Mouse (Mus musculus) hindbrain, embryonic 11.5 days (tissue): ENCODE measurements around the gene Cby1. TPM values are rescaled to one million over a fixed set of nuclear protein-coding genes. Genes with fewer than 3 reads are reported as not detected.
A peak's percentile ranks its signal among the peaks of the same experiment; 100 is the strongest.
"Not testable (repeated sequence)": the region's sequence is repeated elsewhere in the genome, so short reads cannot be mapped to it uniquely, and the experiment has no call there.

Experiments
- ATAC-seq: fragments of 200-750 bp; cut with Nextera tagmentation; 2 replicates; pipeline ENCODE4 v1.8.0; 2017; ENCODE audit warnings: mild to moderate bottlenecking, moderate TSS enrichment, moderate library complexity; ENCODE audit not compliant: low FRiP score
- DNase-seq: peaks from one replicate; pipeline ENCODE4 v3.0.0-alpha.2; 2015; ENCODE audit warnings: low spot score
- H3K27ac ChIP-seq: fragments of 300-500 bp; sonication (generic); 2 replicates; pipeline ENCODE4 v1.5.1; 2014; ENCODE audit warnings: mild to moderate bottlenecking, low read depth, low read length
- H3K27me3 ChIP-seq: fragments of 300-500 bp; sonication (generic); 2 replicates; pipeline ENCODE4 v1.6.1; 2014; ENCODE audit warnings: mild to moderate bottlenecking, low read length, moderate library complexity, mixed read lengths; ENCODE audit not compliant: control insufficient read depth, insufficient read depth
- H3K36me3 ChIP-seq: fragments of 300-500 bp; sonication (generic); 2 replicates; pipeline ENCODE4 v1.6.1; 2014; ENCODE audit warnings: mild to moderate bottlenecking, low read length, moderate library complexity, mixed read lengths; ENCODE audit not compliant: control insufficient read depth, insufficient read depth
- H3K4me1 ChIP-seq: fragments of 300-500 bp; sonication (generic); replicated peaks from 2 replicates; pipeline ENCODE4 v1.6.1; 2014; ENCODE audit warnings: low read length, mixed read lengths; ENCODE audit not compliant: control insufficient read depth, insufficient read depth
- H3K4me2 ChIP-seq: fragments of 300-500 bp; sonication (generic); replicated peaks from 2 replicates; pipeline ENCODE4 v1.6.1; 2014; ENCODE audit warnings: mild to moderate bottlenecking, low read depth, low read length
- H3K4me3 ChIP-seq: fragments of 300-500 bp; sonication (generic); 2 replicates; pipeline ENCODE4 v1.5.1; 2014; ENCODE audit warnings: low read depth, low read length
- H3K9ac ChIP-seq: fragments of 300-500 bp; sonication (generic); 2 replicates; pipeline ENCODE4 v1.6.1; 2014; ENCODE audit warnings: low read depth, low read length
- H3K9me3 ChIP-seq: fragments of 300-500 bp; sonication (generic); 2 replicates; pipeline ENCODE4 v1.6.1; 2016; ENCODE audit warnings: low read length; ENCODE audit not compliant: control insufficient read depth
- WGBS: fragments of 180-500 bp; shearing (Covaris S2); extraction: QIAGEN DNeasy Blood & Tissue Kit; methylation state at CpG from one replicate; pipeline ENCODE4 v1.1.7; 2014; 5-methylcytosine and 5-hydroxymethylcytosine counted together
- polyA plus RNA-seq: library from polyadenylated mRNA; unstranded; fragments of >200 nt; fragmentation: Nextera tagmentation; extraction: Ambion mirVana; gene quantifications from 2 replicates; pipeline ENCODE4 v1.2.1, GENCODE M21; 2014

The Cby1 gene
- polyA plus RNA-seq, 1 experiment from 2014 or later, result 76.1 TPM

DNA sequence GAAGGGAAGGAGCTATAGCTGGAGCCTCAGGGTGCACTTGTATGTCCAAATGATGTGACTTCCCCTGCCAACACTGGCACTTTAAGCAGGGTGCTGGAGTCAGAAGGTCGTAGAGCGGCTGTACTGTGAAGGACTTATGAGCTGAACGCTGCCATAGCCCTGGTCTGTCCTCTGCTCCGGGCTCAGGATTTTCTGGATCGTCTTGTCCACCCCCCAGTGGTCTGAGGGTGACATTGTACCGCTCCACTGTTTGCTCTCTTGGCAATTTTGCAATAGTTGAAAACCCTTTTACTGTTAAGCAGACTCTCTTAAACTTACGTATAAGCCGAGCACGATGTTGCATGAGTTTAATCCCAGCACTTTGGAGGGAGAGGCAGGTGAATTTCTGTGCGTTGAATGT is 10.2 kb downstream of the Cby1 start:
- H3K27ac ChIP-seq, result no peak overlapping the region
- H3K4me3 ChIP-seq, result no peak overlapping the region
- H3K4me2 ChIP-seq, result no peak overlapping the region
- no peak overlapping the region for H3K9ac ChIP-seq
- peaks cover 3% of the 10 kb centered on the region; the same call in 1 of the 2 replicates for H3K4me1 ChIP-seq
- 78% methylated on average over 10 of the region's 10 CpGs for WGBS
- DNase-seq, result no peak
- no peaks in the 10 kb centered on the region for H3K9me3 ChIP-seq
- ATAC-seq, result no peak
- H3K27me3 ChIP-seq, result no peaks in the 10 kb centered on the region
- H3K36me3 ChIP-seq, result no peaks in the 10 kb centered on the region

DNA sequence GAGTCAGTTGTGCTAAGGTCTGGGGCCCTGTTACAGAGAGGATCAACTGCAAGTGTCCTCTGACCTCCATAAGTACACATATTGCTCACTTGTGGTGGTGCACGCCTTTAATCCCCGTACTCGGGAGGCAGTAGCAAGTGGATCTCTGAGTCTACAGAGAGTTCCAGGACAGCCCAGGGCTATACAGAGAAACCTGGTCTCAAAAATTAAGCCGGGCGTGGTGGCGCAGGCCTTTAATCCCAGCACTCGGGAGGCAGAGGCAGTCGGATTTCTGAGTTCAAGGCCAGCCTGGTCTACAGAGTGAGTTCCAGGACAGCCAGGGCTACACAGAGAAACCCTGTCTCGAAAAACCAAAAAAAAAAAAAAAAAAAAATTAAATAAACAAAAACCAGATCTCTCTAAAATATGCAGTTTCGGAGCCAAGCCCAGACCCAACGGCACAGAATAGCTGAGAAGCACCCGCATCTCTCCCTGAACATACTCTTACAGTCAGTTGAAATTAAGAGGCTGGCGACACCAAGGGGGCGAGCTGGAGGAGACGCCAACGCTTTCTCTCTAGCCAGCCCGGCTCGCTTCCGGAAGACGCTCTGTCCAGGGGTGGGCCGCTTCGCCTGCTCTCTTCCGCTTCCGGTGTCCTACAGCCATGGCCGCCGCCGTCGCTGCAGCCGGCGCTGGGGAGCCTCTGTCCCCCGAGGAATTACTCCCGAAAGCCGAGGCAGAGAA is 11.4 kb downstream of the Cby1 start, which contains the start of gene Tomm22:
Tomm22 (plus strand) TSS at position 613 of the 723 bp plus-strand sequence.
- Histone ChIP-seq H3K4me1 (peaks cover 3% of the 10 kb centered on the region; the same call in 1 of the 2 replicates), H3K36me3 (peaks cover 5% of the 10 kb centered on the region; the same call in 1 of the 2 replicates), H3K4me3 (peak within 1 kb of the TSS; percentile 93), H3K27me3 (no peaks in the 10 kb centered on the region), H3K9me3 (no peaks in the 10 kb centered on the region), H3K27ac (no peak within 1 kb of the TSS), H3K9ac (peak within 1 kb of the TSS; percentile 83), H3K4me2 (peak within 1 kb of the TSS; percentile 74)
- ATAC-seq (peak; percentile 94), DNase-seq (peak; percentile 92)
- 20% methylated on average over 31 of the region's 33 CpGs for WGBS

DNA sequence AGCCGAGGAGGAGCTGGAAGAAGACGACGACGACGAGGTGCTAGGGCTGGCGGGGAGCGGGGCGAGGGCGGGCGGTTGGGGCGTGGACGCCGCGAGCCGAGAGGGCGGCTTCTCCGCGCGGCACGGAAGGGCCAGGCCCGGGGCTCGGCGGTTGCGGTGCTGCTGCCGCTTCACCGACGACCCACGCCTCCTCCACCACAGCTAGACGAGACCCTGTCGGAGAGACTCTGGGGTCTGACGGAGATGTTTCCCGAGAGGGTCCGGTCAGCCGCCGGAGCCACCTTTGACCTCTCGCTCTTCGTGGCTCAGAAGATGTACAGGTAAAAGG is 11.9 kb downstream of the Cby1 start:
- no peaks in the 10 kb centered on the region for H3K27me3 ChIP-seq
- WGBS, result under 1% methylated on average over 30 of the region's 37 CpGs
- no peak for DNase-seq
- peak overlapping the region; percentile 74 for H3K4me2 ChIP-seq
- peak overlapping the region; percentile 93 for H3K4me3 ChIP-seq
- peaks cover 3% of the 10 kb centered on the region; the same call in 1 of the 2 replicates for H3K4me1 ChIP-seq
- peak overlapping the region; percentile 83 for H3K9ac ChIP-seq
- no peaks in the 10 kb centered on the region for H3K9me3 ChIP-seq
- ATAC-seq, result peak; percentile 66
- H3K36me3 ChIP-seq, result peaks cover 5% of the 10 kb centered on the region; the same call in 1 of the 2 replicates
- no peak overlapping the region for H3K27ac ChIP-seq

DNA sequence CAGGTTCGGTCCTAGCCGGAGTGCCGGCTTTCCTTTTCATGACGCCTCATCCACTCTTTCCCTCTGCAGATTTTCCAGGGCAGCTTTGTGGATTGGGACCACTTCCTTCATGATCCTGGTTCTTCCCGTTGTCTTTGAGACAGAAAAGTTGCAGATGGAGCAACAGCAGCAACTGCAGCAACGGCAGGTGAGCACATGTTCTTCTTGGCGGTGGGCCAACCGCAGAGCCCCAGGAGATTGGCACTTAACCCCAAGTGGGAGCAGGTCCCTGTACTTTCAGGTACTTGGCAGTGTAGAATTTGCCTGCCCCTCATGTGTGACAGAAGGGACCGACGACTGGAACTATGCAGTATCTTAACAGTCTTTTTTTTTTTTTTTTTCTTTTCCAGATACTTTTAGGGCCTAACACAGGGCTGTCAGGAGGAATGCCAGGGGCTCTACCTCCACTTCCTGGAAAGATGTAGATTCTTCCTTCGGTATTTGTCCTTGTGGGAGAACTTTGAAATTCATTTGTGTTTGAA is 12.9 kb downstream of the Cby1 start:
- ATAC-seq, H3K9ac ChIP-seq, H3K27me3 ChIP-seq, H3K4me2 ChIP-seq, H3K36me3 ChIP-seq, H3K27ac ChIP-seq, H3K9me3 ChIP-seq, DNase-seq, H3K4me1 ChIP-seq: not testable (repeated sequence)
- WGBS, result 89% methylated on average over 11 of the region's 11 CpGs
- peak overlapping the region; percentile 8; the same call in 1 of the 2 replicates for H3K4me3 ChIP-seq

DNA sequence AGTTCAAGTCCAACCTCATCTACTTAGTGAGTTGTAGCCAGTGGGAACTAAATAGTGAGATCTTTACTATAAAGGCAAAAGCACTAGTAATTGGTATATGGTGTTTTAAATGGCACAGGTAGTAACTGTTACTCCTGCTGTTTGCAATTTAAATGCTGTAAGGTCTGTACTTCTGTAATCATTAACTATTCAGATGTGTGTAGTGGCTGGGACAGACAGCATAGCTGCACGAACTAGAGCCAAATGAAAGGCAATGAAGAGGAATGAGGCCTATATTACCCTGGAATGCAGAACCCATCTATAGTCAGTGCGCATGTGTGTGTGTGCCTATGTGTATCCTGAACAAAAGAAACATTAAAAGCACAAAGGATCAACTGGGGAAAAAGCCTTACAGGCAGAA is 18.9 kb downstream of the Cby1 start:
- WGBS, result 84% methylated on average over 2 of the region's 2 CpGs
- DNase-seq, result no peak
- peaks cover 5% of the 10 kb centered on the region; the same call in 1 of the 2 replicates for H3K36me3 ChIP-seq

DNA sequence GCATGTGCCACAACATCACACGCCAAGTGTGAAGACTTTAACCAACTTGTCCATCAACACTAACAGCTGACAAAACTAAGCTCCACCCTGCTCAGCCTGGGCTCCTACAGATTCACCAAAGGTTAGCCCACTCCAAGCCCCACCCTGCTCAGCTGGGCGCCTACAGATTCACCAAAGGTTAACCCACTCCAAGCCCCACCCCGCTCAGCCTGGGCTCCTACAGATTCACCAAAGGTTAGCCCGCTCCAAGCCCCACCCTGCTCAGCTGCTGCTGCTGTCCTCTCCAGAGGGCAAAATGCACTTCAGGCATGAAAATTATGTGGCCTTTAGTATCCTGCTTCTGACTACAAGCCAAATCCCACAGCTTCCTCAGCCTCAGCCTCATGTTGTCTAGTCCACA is 23.0 kb downstream of the Cby1 start:
- ATAC-seq (no peak), DNase-seq (no peak)
- 84% methylated on average over 4 of the region's 4 CpGs for WGBS
- no peak overlapping the region for H3K27ac ChIP-seq
- H3K9me3 ChIP-seq, result no peaks in the 10 kb centered on the region
- no peaks in the 10 kb centered on the region for H3K36me3 ChIP-seq
- no peaks in the 10 kb centered on the region for H3K27me3 ChIP-seq
- peaks cover 12% of the 10 kb centered on the region; the same call in 1 of the 2 replicates for H3K4me1 ChIP-seq
- H3K9ac ChIP-seq, result no peak overlapping the region
- H3K4me2 ChIP-seq, result no peak overlapping the region
- no peak overlapping the region for H3K4me3 ChIP-seq

More for the DNA sequence above, 18.9 kb downstream of the Cby1 start:
- Histone ChIP-seq H3K9ac (no peak overlapping the region), H3K9me3 (no peaks in the 10 kb centered on the region), H3K4me2 (no peak overlapping the region), H3K4me3 (no peak overlapping the region), H3K4me1 (no peaks in the 10 kb centered on the region), H3K27me3 (no peaks in the 10 kb centered on the region), H3K27ac (no peak overlapping the region)
- no peak for ATAC-seq

DNA sequence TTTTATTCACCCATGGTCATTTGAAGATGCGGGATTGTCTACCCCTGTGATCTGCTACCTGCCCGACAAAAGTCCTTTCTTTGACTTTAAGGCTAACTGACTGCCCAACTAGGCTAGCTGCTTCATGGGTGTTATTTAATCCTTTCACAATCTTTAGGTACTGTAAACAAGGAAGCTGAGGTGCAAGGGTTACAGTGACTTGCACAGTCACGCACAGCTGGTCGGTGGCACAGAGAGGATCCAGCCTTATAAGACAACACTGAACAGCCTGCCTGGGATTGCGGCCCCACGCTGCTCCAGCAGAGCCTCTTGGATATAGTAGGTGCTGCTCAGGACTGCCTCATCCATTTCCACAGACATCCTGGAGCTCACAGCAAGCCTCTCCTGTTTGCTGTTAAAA is 24.1 kb downstream of the Cby1 start:
- no peak for DNase-seq
- no peaks in the 10 kb centered on the region for H3K36me3 ChIP-seq
- no peaks in the 10 kb centered on the region for H3K9me3 ChIP-seq
- H3K4me2 ChIP-seq, result no peak overlapping the region
- no peaks in the 10 kb centered on the region for H3K27me3 ChIP-seq
- 91% methylated on average over 6 of the region's 6 CpGs for WGBS
- H3K9ac ChIP-seq, result no peak overlapping the region
- H3K4me3 ChIP-seq, result no peak overlapping the region
- ATAC-seq, result no peak
- H3K4me1 ChIP-seq, result peaks cover 12% of the 10 kb centered on the region; the same call in 1 of the 2 replicates
- H3K27ac ChIP-seq, result no peak overlapping the region

DNA sequence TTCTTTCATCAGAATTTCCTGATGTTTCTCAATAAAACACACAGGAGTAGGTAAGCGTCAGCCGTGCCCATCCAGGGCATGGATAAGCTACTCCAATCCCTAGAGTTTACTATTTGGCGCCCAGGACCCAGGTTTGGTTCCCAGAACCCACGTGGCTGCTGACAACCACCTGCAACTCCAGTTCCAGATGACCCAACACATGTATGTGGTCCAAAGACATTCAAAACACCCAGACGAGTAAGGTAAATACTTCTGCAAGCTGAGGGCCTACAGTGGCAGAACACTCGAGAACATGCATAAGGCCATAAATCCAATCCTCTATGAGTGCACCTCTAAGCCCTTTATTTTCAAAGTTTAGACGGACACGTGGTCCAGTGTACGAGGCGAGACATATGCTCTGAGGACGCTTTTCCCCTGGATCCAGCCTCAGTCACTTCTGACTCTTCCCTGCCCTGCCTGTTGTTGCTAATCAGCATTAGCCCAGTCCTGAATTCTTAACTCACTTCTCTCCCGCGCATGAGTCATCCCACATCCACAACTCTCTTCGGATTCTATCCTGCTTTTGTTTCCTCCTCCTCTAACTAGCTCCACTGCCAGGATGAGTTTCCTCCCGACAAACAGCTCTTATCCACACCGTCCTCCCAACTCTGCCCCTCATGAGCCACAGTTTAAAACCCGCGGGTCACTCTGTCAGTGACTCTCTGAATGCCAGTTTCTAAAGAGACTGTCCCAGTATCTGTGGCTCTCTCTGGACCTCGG is 24.9 kb downstream of the Cby1 start:
- no peak for ATAC-seq
- DNase-seq, result no peak
- Histone ChIP-seq H3K36me3 (no peaks in the 10 kb centered on the region), H3K4me1 (peaks cover 12% of the 10 kb centered on the region; the same call in 1 of the 2 replicates), H3K9ac (no peak overlapping the region), H3K4me3 (no peak overlapping the region), H3K27ac (no peak overlapping the region), H3K4me2 (peak overlapping the region; percentile 9; the same call in 1 of the 2 replicates), H3K27me3 (no peaks in the 10 kb centered on the region), H3K9me3 (no peaks in the 10 kb centered on the region)
- whole genome bisulfite sequencing, result 82% methylated on average over 19 of the region's 19 CpGs
